Mouse (Mus musculus): ENCODE data around the gene Gm5294.

DNA sequence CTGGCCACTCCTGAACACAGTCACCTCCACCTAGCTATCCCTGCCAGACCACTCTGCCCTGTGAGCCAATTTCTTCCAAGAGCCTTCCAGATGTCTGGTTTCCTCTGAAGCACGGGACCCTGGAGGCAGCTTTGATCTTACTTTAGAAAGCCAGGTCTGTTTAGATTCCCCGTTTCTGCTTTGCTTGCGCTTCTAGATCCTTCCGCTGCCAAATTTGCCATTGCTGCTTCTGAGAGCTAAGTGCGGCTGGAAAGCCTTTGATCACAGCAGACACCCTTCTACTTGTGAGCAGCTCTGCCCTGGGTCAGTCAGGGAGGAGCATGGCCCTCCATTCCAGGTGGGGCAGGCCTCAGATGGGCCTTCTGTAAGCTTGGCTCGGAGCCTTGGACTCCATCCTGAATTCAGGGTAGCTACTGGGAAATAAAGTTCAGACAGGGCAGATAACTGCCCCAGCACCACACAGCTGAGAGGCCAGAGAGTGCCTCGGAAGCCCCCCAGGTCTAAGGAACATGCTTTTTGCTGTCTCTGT lies 18.2 kb upstream of the Gm5294 start:
- TF ChIP-seq POLR2A (IDR thresholded peaks at IDR 0.05; ENCODE audit: borderline replicate concordance, extremely low read depth, low read depth, low read length) = no peak
- no peak for TF ChIP-seq CTCF (IDR thresholded peaks at IDR 0.05; ENCODE audit: insufficient read depth, low read length)

All from lung, adult 2 months (tissue).